Mouse (Mus musculus) intestine, embryonic 16.5 days (tissue): ENCODE results near the gene Adcy1. TPM values are rescaled to one million over a fixed set of nuclear protein-coding genes. Genes with fewer than 3 reads are reported as not detected.

ENCODE experiments used
- ATAC-seq: fragments of 200-750 bp; cut with Nextera tagmentation; 2 replicates; pipeline ENCODE4 v1.8.0; 2017; ENCODE audit warnings: moderate TSS enrichment, moderate library complexity
- H3K27ac ChIP-seq: fragments of 300-500 bp; sonication (generic); 2 replicates; pipeline ENCODE4 v1.5.1; 2014; ENCODE audit warnings: mild to moderate bottlenecking, low read length
- H3K27me3 ChIP-seq: fragments of 300-500 bp; sonication (generic); replicated peaks from 2 replicates; pipeline ENCODE4 v1.6.1; 2014; ENCODE audit warnings: low read length, control low read depth, mixed read lengths; ENCODE audit not compliant: control insufficient read depth, insufficient read depth
- H3K36me3 ChIP-seq: fragments of 300-500 bp; sonication (generic); 2 replicates; pipeline ENCODE4 v1.6.1; 2014; ENCODE audit warnings: low read length, control low read depth; ENCODE audit not compliant: control insufficient read depth, insufficient read depth
- H3K4me1 ChIP-seq: fragments of 300-500 bp; sonication (generic); 2 replicates; pipeline ENCODE4 v1.6.1; 2014; ENCODE audit warnings: low read length, control low read depth, mixed read lengths; ENCODE audit not compliant: control insufficient read depth, insufficient read depth
- H3K4me2 ChIP-seq: fragments of 300-500 bp; sonication (generic); 2 replicates; pipeline ENCODE4 v1.6.1; 2014; ENCODE audit warnings: low read depth, low read length, control low read depth
- H3K4me3 ChIP-seq: fragments of 300-500 bp; sonication (generic); 2 replicates; pipeline ENCODE4 v1.5.1; 2014; ENCODE audit warnings: mild to moderate bottlenecking, low read length
- H3K9ac ChIP-seq: fragments of 300-500 bp; sonication (generic); 2 replicates; pipeline ENCODE4 v1.6.1; 2014; ENCODE audit warnings: low read depth, low read length
- H3K9me3 ChIP-seq: fragments of 300-500 bp; sonication (generic); 2 replicates; pipeline ENCODE4 v1.6.1; 2016; ENCODE audit warnings: low read length, control low read depth; ENCODE audit not compliant: control insufficient read depth
- WGBS: fragments of 180-500 bp; shearing (Covaris S2); extraction: QIAGEN DNeasy Blood & Tissue Kit; methylation state at CpG from one replicate; pipeline ENCODE4 v1.1.7; 2014; 5-methylcytosine and 5-hydroxymethylcytosine counted together
- polyA plus RNA-seq: library from polyadenylated mRNA; unstranded; fragments of >200 nt; fragmentation: Nextera tagmentation; extraction: Ambion mirVana; gene quantifications from 2 replicates; pipeline ENCODE4 v1.2.1, GENCODE M21; 2015

Adcy1 gene
- polyA plus RNA-seq, 1 experiment from 2014 or later, result 0.68 TPM

GRCm38 (mm10) chr11:7197491-7197941 is 134.2 kb downstream of the Adcy1 start, which contains the start of gene Igfbp1:
TSS of gene Igfbp1 (plus strand) at chr11:7197782.
- 45% methylated on average over 12 of the region's 12 CpGs for WGBS
- Histone ChIP-seq H3K4me3 (no peak within 1 kb of the TSS), H3K36me3 (no peaks in the 10 kb centered on the region), H3K9me3 (no peaks in the 10 kb centered on the region), H3K4me2 (no peak within 1 kb of the TSS), H3K27ac (no peak within 1 kb of the TSS), H3K27me3 (no peaks in the 10 kb centered on the region), H3K4me1 (peaks cover 6% of the 10 kb centered on the region; the same call in 1 of the 2 replicates), H3K9ac (no peak within 1 kb of the TSS)
- peak; percentile 60 for ATAC-seq

GRCm38 (mm10) chr11:7198006-7198405 is 134.7 kb downstream of the Adcy1 start:
- Histone ChIP-seq H3K4me2 (no peak overlapping the region), H3K27me3 (no peaks in the 10 kb centered on the region), H3K9me3 (no peaks in the 10 kb centered on the region), H3K27ac (no peak overlapping the region), H3K36me3 (no peaks in the 10 kb centered on the region), H3K4me1 (peaks cover 6% of the 10 kb centered on the region; the same call in 1 of the 2 replicates), H3K4me3 (no peak overlapping the region), H3K9ac (no peak overlapping the region)
- 89% methylated on average over 19 of the region's 19 CpGs for WGBS
- no peak for ATAC-seq

GRCm38 (mm10) chr11:7198481-7199256 is 135.4 kb downstream of the Adcy1 start:
- Histone ChIP-seq H3K27me3 (no peaks in the 10 kb centered on the region), H3K9me3 (no peaks in the 10 kb centered on the region), H3K27ac (no peak overlapping the region), H3K36me3 (no peaks in the 10 kb centered on the region), H3K4me1 (peaks cover 6% of the 10 kb centered on the region; the same call in 1 of the 2 replicates), H3K4me3 (no peak overlapping the region), H3K9ac (no peak overlapping the region), H3K4me2 (no peak overlapping the region)
- ATAC-seq, result peak; percentile 24; the same call in 1 of the 2 replicates
- 68% methylated on average over 10 of the region's 10 CpGs for WGBS

- no peak overlapping the region for H3K4me3 ChIP-seq
- no peak overlapping the region for H3K4me2 ChIP-seq
- 50% methylated on average over 14 of the region's 14 CpGs for WGBS
- H3K9ac ChIP-seq, result no peak overlapping the region
- no peaks in the 10 kb centered on the region for H3K36me3 ChIP-seq
- no peak for ATAC-seq
- no peak overlapping the region for H3K27ac ChIP-seq
- no peaks in the 10 kb centered on the region for H3K9me3 ChIP-seq
- H3K27me3 ChIP-seq, result no peaks in the 10 kb centered on the region
- peaks cover 6% of the 10 kb centered on the region; the same call in 1 of the 2 replicates for H3K4me1 ChIP-seq
Measured at GRCm38 (mm10) chr11:7199736-7200392, 136.6 kb downstream of the Adcy1 start.

- no peak overlapping the region for H3K4me3 ChIP-seq
- H3K36me3 ChIP-seq, result no peaks in the 10 kb centered on the region
- peaks cover 6% of the 10 kb centered on the region; the same call in 1 of the 2 replicates for H3K4me1 ChIP-seq
- no peaks in the 10 kb centered on the region for H3K27me3 ChIP-seq
- WGBS, result 80% methylated on average over 9 of the region's 9 CpGs
- no peak overlapping the region for H3K27ac ChIP-seq
- no peak overlapping the region for H3K9ac ChIP-seq
- ATAC-seq, result no peak
- H3K4me2 ChIP-seq, result no peak overlapping the region
- no peaks in the 10 kb centered on the region for H3K9me3 ChIP-seq
Measured at GRCm38 (mm10) chr11:7200393-7200783, 137.1 kb downstream of the Adcy1 start.

GRCm38 (mm10) chr11:7202206-7202605 is 138.9 kb downstream of the Adcy1 start:
- H3K36me3 ChIP-seq, result no peaks in the 10 kb centered on the region
- H3K9me3 ChIP-seq, result no peaks in the 10 kb centered on the region
- H3K4me1 ChIP-seq, result peaks cover 4% of the 10 kb centered on the region; the same call in 1 of the 2 replicates
- ATAC-seq, result no peak
- no peaks in the 10 kb centered on the region for H3K27me3 ChIP-seq
- no peak overlapping the region for H3K4me3 ChIP-seq
- WGBS, result 72% methylated on average over 7 of the region's 7 CpGs
- no peak overlapping the region for H3K27ac ChIP-seq
- H3K9ac ChIP-seq, result no peak overlapping the region
- no peak overlapping the region for H3K4me2 ChIP-seq

GRCm38 (mm10) chr11:7203846-7204245 is 140.6 kb downstream of the Adcy1 start:
- ATAC-seq, result no peak

GRCm38 (mm10) chr11:7210343-7210742 is 147.1 kb downstream of the Adcy1 start:
- H3K4me2 ChIP-seq, result no peak overlapping the region
- H3K4me1 ChIP-seq, result peaks cover 11% of the 10 kb centered on the region
- H3K9ac ChIP-seq, result no peak overlapping the region
- no peak overlapping the region for H3K4me3 ChIP-seq
- peaks cover 34% of the 10 kb centered on the region for H3K27me3 ChIP-seq
- no peak overlapping the region for H3K27ac ChIP-seq
- no peaks in the 10 kb centered on the region for H3K36me3 ChIP-seq
- H3K9me3 ChIP-seq, result no peaks in the 10 kb centered on the region
- ATAC-seq, result peak; percentile 51; the same call in 1 of the 2 replicates
- 9% methylated on average over 6 of the region's 6 CpGs for WGBS

More at GRCm38 (mm10) chr11:7203846-7204245, 140.6 kb downstream of the Adcy1 start:
- WGBS, result 91% methylated on average over 9 of the region's 9 CpGs
- Histone ChIP-seq H3K4me1 (no peaks in the 10 kb centered on the region), H3K9me3 (no peaks in the 10 kb centered on the region), H3K36me3 (no peaks in the 10 kb centered on the region), H3K4me2 (no peak overlapping the region), H3K9ac (no peak overlapping the region), H3K27ac (no peak overlapping the region), H3K4me3 (no peak overlapping the region), H3K27me3 (no peaks in the 10 kb centered on the region)

- Histone ChIP-seq H3K4me3 (peak overlapping the region; percentile 5; the same call in 1 of the 2 replicates), H3K4me1 (peaks cover 11% of the 10 kb centered on the region), H3K4me2 (no peak overlapping the region), H3K9ac (no peak overlapping the region), H3K36me3 (no peaks in the 10 kb centered on the region), H3K9me3 (no peaks in the 10 kb centered on the region), H3K27ac (no peak overlapping the region), H3K27me3 (peaks cover 34% of the 10 kb centered on the region)
- ATAC-seq, result no peak
- 17% methylated on average over 9 of the region's 9 CpGs for WGBS
Measured at GRCm38 (mm10) chr11:7211211-7211610, 147.9 kb downstream of the Adcy1 start.
